Comparison of ENCODE assay signal across 19 mouse cellular contexts in genomic region chr10:25273731-25274130, GRCm38 (mm10).
"Had no signal": no experiment of that assay in that cellular context is flagged by ENCODE, and none has a peak within 500 bp of the region (broad histone marks: within the 10 kb centered on the region; RNA-seq: fewer than 3 reads in every experiment).

No protein-coding gene starts in this region.

- H3K36me3 ChIP-seq: hindbrain, embryonic 12.5 days; intestine, embryonic 15.5 days had no signal

- H3K4me3 ChIP-seq: heart, adult 2 months; hindbrain, embryonic 10.5 days; hindbrain, embryonic 12.5 days; intestine, embryonic 15.5 days; limb, embryonic 12.5 days; liver, embryonic 13.5 days; liver, embryonic 15.5 days had no signal

- H3K27me3 ChIP-seq: hindbrain, embryonic 12.5 days; intestine, embryonic 15.5 days; limb, embryonic 12.5 days; liver, embryonic 13.5 days; liver, embryonic 15.5 days had no signal

- H3K4me1 ChIP-seq: hindbrain, embryonic 12.5 days; intestine, embryonic 15.5 days had no signal

- H3K9me3 ChIP-seq: hindbrain, embryonic 10.5 days; hindbrain, embryonic 12.5 days; intestine, embryonic 15.5 days; limb, embryonic 12.5 days; liver, embryonic 13.5 days; liver, embryonic 15.5 days had no signal

- DNase-seq: gastrocnemius, postnatal 25 days; heart, adult 2 months; heart, postnatal 10 days; heart, postnatal 4 days; kidney, adult 18-20 months; kidney, adult 8-10 months; kidney, postnatal 10 days; kidney, postnatal 25 days; layer of hippocampus, adult 9-11 months; layer of hippocampus, postnatal 36 days; left cerebral cortex, postnatal 4 days; liver; liver, embryonic 13.5 days had no signal

- H3K9ac ChIP-seq: hindbrain, embryonic 12.5 days; hindbrain, embryonic 14.5 days; intestine, embryonic 15.5 days; limb, embryonic 12.5 days; liver, embryonic 13.5 days; liver, embryonic 15.5 days had no signal

- H3K27ac ChIP-seq: heart, adult 2 months; hindbrain, embryonic 10.5 days; hindbrain, embryonic 12.5 days; hindbrain, embryonic 14.5 days; intestine, embryonic 15.5 days; limb, embryonic 12.5 days; liver, embryonic 13.5 days; liver, embryonic 15.5 days had no signal
